Mouse (Mus musculus): ENCODE measurements at regions not wholly inside any gene's neighbourhood (a gene's known extent, or its start where the extent isn't known, plus 50 kb on each side); places are given as distances from the start of the nearest gene placed in this dataset.

- no peak overlapping the region for H3K27ac ChIP-seq (ENCODE audit: low read depth, low read length)
- H3K4me3 ChIP-seq (ENCODE audit: low read depth, low read length), result no peak overlapping the region
- ATAC-seq (ENCODE audit: low read depth), result no peak
- H3K9ac ChIP-seq (replicated peaks; ENCODE audit: low read depth, low read length), result no peak overlapping the region
- 0 out of 2 replicates have a peak, but pooled peaks cover 4% of the 10 kb centered on the region for H3K4me1 ChIP-seq (ENCODE audit: control insufficient read depth, insufficient read depth, low read length)
- 68% methylated on average over 1 of the region's 1 CpGs for WGBS
- no peak overlapping the region for H3K4me2 ChIP-seq (ENCODE audit: low read depth, low read length)
- H3K27me3 ChIP-seq (ENCODE audit: control insufficient read depth, insufficient read depth, low read length), result no peaks in the 10 kb centered on the region
- no peaks in the 10 kb centered on the region for H3K36me3 ChIP-seq (ENCODE audit: control insufficient read depth, insufficient read depth, low read length)
- H3K9me3 ChIP-seq (ENCODE audit: control insufficient read depth, low read length), result no peaks in the 10 kb centered on the region
Observed at GRCm38 (mm10) chr9:27661431-27662300, 128.9 kb upstream of the Opcml start.

DNA sequence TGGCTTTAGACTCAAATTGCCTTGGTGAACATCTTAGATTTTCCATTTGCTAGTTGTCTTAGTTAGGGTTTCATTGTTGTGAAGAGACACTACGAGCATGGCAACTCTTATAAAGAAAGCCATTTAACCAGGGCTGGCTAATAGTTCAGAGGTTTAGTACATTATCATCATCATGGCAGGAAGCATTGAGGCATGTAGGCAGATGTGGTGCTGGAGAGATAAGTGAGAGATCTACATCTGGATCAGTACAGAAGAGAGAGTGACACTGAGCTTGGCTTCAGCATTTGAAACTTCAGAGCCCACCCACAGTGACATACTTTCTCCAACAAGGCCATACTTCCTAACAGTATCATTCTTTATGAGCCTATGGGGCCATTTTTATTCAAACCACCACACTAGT, 127.3 kb upstream of the Opcml start:
- Histone ChIP-seq H3K27ac (ENCODE audit: low read depth, low read length) (no peak overlapping the region), H3K36me3 (ENCODE audit: control insufficient read depth, insufficient read depth, low read length) (no peaks in the 10 kb centered on the region), H3K9me3 (ENCODE audit: control insufficient read depth, low read length) (no peaks in the 10 kb centered on the region), H3K9ac (replicated peaks; ENCODE audit: low read depth, low read length) (no peak overlapping the region), H3K4me3 (ENCODE audit: low read depth, low read length) (no peak overlapping the region), H3K27me3 (ENCODE audit: control insufficient read depth, insufficient read depth, low read length) (no peaks in the 10 kb centered on the region), H3K4me2 (ENCODE audit: low read depth, low read length) (no peak overlapping the region), H3K4me1 (ENCODE audit: control insufficient read depth, insufficient read depth, low read length) (0 out of 2 replicates have a peak, but pooled peaks cover 4% of the 10 kb centered on the region)
- 94% methylated on average over 1 of the region's 1 CpGs for WGBS
- ATAC-seq (ENCODE audit: low read depth), result no peak

GRCm38 (mm10) chr9:27665659-27666058, 124.9 kb upstream of the Opcml start:
- Histone ChIP-seq H3K4me3 (ENCODE audit: low read depth, low read length) (no peak overlapping the region), H3K27ac (ENCODE audit: low read depth, low read length) (no peak overlapping the region), H3K4me2 (ENCODE audit: low read depth, low read length) (no peak overlapping the region), H3K36me3 (ENCODE audit: control insufficient read depth, insufficient read depth, low read length) (no peaks in the 10 kb centered on the region), H3K9ac (replicated peaks; ENCODE audit: low read depth, low read length) (no peak overlapping the region), H3K9me3 (ENCODE audit: control insufficient read depth, low read length) (no peaks in the 10 kb centered on the region), H3K4me1 (ENCODE audit: control insufficient read depth, insufficient read depth, low read length) (no peaks in the 10 kb centered on the region; the same call in 1 of the 2 replicates), H3K27me3 (ENCODE audit: control insufficient read depth, insufficient read depth, low read length) (no peaks in the 10 kb centered on the region)
- WGBS, result 95% methylated on average over 2 of the region's 2 CpGs
- ATAC-seq (ENCODE audit: low read depth), result no peak

- ATAC-seq (ENCODE audit: low read depth), result no peak
- no peaks in the 10 kb centered on the region for H3K9me3 ChIP-seq (ENCODE audit: control insufficient read depth, low read length)
- no peak overlapping the region for H3K9ac ChIP-seq (replicated peaks; ENCODE audit: low read depth, low read length)
- no peak overlapping the region for H3K27ac ChIP-seq (ENCODE audit: low read depth, low read length)
- H3K4me1 ChIP-seq (ENCODE audit: control insufficient read depth, insufficient read depth, low read length), result no peaks in the 10 kb centered on the region; the same call in 1 of the 2 replicates
- no peak overlapping the region for H3K4me3 ChIP-seq (ENCODE audit: low read depth, low read length)
- no peaks in the 10 kb centered on the region for H3K36me3 ChIP-seq (ENCODE audit: control insufficient read depth, insufficient read depth, low read length)
- 10% methylated on average over 6 of the region's 6 CpGs for WGBS
- H3K27me3 ChIP-seq (ENCODE audit: control insufficient read depth, insufficient read depth, low read length), result no peaks in the 10 kb centered on the region
- no peak overlapping the region for H3K4me2 ChIP-seq (ENCODE audit: low read depth, low read length)
Observed at GRCm38 (mm10) chr9:27670032-27670740, 120.4 kb upstream of the Opcml start.

DNA sequence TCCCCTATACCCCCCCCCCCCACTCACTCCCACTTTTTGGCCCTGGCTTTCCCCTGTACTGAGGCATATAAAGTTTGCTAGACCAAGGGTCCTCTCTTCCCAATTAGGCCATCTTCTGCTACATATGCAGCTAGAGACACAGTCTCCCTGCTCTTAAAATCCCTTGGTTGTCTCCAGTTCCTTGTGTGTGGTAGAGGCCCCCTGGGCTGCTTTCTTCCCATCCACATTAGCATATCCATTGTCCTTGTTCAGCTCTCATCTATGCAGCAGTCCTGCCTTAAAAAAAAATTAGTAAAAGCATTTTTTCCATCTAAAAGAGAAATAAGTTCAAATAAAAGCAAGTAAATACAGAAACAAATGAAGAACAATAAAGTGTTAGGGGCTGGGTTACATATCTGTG, 105.2 kb upstream of the Opcml start:
- H3K4me2 ChIP-seq (ENCODE audit: low read depth, low read length), result no peak overlapping the region
- H3K4me3 ChIP-seq (ENCODE audit: low read depth, low read length), result no peak overlapping the region
- no peak overlapping the region for H3K9ac ChIP-seq (replicated peaks; ENCODE audit: low read depth, low read length)
- H3K9me3 ChIP-seq (ENCODE audit: control insufficient read depth, low read length), result no peaks in the 10 kb centered on the region
- no peak for ATAC-seq (ENCODE audit: low read depth)
- no peaks in the 10 kb centered on the region for H3K4me1 ChIP-seq (ENCODE audit: control insufficient read depth, insufficient read depth, low read length)
- H3K27ac ChIP-seq (ENCODE audit: low read depth, low read length), result no peak overlapping the region
- no peaks in the 10 kb centered on the region for H3K36me3 ChIP-seq (ENCODE audit: control insufficient read depth, insufficient read depth, low read length)
- no peaks in the 10 kb centered on the region for H3K27me3 ChIP-seq (ENCODE audit: control insufficient read depth, insufficient read depth, low read length)

DNA sequence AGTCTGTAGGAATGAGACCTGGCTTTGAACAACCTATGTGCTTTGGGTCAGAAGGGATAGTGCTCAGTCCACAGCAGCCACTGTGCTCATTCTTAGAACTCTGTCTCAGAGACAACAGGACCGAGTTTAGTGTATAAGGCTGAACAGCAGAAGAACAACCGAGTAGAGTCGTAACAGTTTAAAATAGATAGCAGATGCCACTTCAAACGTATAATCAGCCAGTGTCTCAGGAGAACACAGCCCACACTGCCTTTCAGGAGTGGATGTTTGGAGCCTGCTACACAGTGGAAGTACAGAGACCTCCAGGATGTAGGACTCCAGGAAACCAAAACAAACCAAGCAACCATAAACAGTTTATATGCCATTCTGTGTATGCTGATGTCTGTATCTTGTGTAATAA, 99.0 kb upstream of the Opcml start:
- Histone ChIP-seq H3K4me3 (ENCODE audit: low read depth, low read length) (no peak overlapping the region), H3K9me3 (ENCODE audit: control insufficient read depth, low read length) (no peaks in the 10 kb centered on the region)
- WGBS, result 68% methylated on average over 4 of the region's 4 CpGs

GRCm38 (mm10) chr9:27692751-27693150, 97.8 kb upstream of the Opcml start:
- H3K4me1 ChIP-seq (ENCODE audit: control insufficient read depth, insufficient read depth, low read length), result no peaks in the 10 kb centered on the region
- H3K27me3 ChIP-seq (ENCODE audit: control insufficient read depth, insufficient read depth, low read length), result no peaks in the 10 kb centered on the region
- H3K9me3 ChIP-seq (ENCODE audit: control insufficient read depth, low read length), result no peaks in the 10 kb centered on the region
- no peak overlapping the region for H3K9ac ChIP-seq (replicated peaks; ENCODE audit: low read depth, low read length)
- H3K27ac ChIP-seq (ENCODE audit: low read depth, low read length), result no peak overlapping the region
- no peak overlapping the region for H3K4me3 ChIP-seq (ENCODE audit: low read depth, low read length)
- no peaks in the 10 kb centered on the region for H3K36me3 ChIP-seq (ENCODE audit: control insufficient read depth, insufficient read depth, low read length)
- no peak for ATAC-seq (ENCODE audit: low read depth)
- no peak overlapping the region for H3K4me2 ChIP-seq (ENCODE audit: low read depth, low read length)
- whole genome bisulfite sequencing, result 91% methylated on average over 3 of the region's 3 CpGs

More for the DNA sequence above, 99.0 kb upstream of the Opcml start:
- Histone ChIP-seq H3K9ac (replicated peaks; ENCODE audit: low read depth, low read length) (no peak overlapping the region), H3K4me1 (ENCODE audit: control insufficient read depth, insufficient read depth, low read length) (no peaks in the 10 kb centered on the region), H3K36me3 (ENCODE audit: control insufficient read depth, insufficient read depth, low read length) (no peaks in the 10 kb centered on the region), H3K4me2 (ENCODE audit: low read depth, low read length) (no peak overlapping the region), H3K27ac (ENCODE audit: low read depth, low read length) (no peak overlapping the region), H3K27me3 (ENCODE audit: control insufficient read depth, insufficient read depth, low read length) (no peaks in the 10 kb centered on the region)
- no peak for ATAC-seq (ENCODE audit: low read depth)

DNA sequence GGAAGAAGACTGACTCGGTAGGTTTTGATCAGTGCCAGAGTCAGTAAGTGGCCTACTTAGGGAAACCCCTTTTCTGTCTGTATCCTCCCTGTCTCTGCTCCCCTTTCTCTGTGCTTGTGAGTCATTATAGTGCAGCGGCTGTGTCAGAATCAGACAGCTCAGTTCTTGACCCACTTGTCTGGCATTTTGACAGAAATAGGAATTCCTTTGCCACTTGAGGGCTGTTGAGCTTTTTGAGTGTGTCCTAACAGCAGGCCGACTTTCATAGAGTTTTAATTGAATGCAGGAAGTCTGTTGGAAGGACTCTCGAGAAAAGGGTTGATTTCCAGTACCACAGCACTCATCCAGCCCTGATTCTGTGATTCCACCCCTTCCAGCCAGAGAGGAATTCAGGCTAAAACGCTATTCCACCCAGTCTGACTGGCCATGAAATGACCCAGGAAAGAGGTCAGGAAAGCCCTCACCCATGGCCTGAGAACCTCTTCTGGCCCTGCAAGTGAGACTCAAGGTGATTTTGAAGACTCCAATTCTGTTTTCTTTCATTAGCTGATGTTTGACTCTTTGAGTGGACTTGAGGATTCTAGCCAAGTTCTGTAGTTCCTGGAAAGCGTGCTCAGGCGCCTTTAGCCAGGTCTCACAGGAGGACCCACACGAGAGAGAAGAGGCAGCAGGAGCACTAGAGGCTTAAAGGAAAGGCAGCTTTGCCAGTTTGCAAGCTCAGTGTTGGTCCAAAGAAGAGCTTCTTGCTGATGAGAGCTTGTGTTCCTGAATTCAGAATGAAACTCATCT, 95.6 kb upstream of the Opcml start:
- H3K9ac ChIP-seq (replicated peaks; ENCODE audit: low read depth, low read length), result no peak overlapping the region
- WGBS, result 78% methylated on average over 8 of the region's 8 CpGs
- no peak for ATAC-seq (ENCODE audit: low read depth)

More for the DNA sequence above, 95.6 kb upstream of the Opcml start:
- Histone ChIP-seq H3K4me1 (ENCODE audit: control insufficient read depth, insufficient read depth, low read length) (no peaks in the 10 kb centered on the region), H3K27ac (ENCODE audit: low read depth, low read length) (no peak overlapping the region), H3K36me3 (ENCODE audit: control insufficient read depth, insufficient read depth, low read length) (no peaks in the 10 kb centered on the region), H3K4me2 (ENCODE audit: low read depth, low read length) (no peak overlapping the region), H3K27me3 (ENCODE audit: control insufficient read depth, insufficient read depth, low read length) (no peaks in the 10 kb centered on the region), H3K9me3 (ENCODE audit: control insufficient read depth, low read length) (no peaks in the 10 kb centered on the region), H3K4me3 (ENCODE audit: low read depth, low read length) (no peak overlapping the region)
